Mouse (Mus musculus) myocyte (in vitro differentiated cells): ENCODE measurements around the gene Ttbk2.

Source experiments
- CEBPB ChIP-seq: IDR thresholded peaks from 2 replicates; pipeline ENCODE4 v1.6.1; 2011; ENCODE audit warnings: mild to moderate bottlenecking, moderate library complexity; ENCODE audit not compliant: poor library complexity, insufficient read depth, severe bottlenecking
- E2F4 ChIP-seq: IDR thresholded peaks from one replicate; pipeline ENCODE4 v1.6.1; 2011; ENCODE audit warnings: mild to moderate bottlenecking, control low read depth, moderate library complexity; ENCODE audit not compliant: insufficient read depth
- MAX ChIP-seq: IDR thresholded peaks from one replicate; pipeline ENCODE4 v1.6.1; 2011; ENCODE audit warnings: low read depth, mild to moderate bottlenecking, control low read depth
- MYOD1 ChIP-seq, 3 experiments: IDR thresholded peaks; one replicate each; pipeline ENCODE4 v1.6.1; 2011; ENCODE audit warnings: control low read depth in 2 of 3, low read depth in 2 of 3, mild to moderate bottlenecking in 2 of 3, moderate library complexity in 1 of 3; ENCODE audit not compliant: insufficient read length in 2 of 3, control insufficient read depth in 1 of 3
- MYOG ChIP-seq, 3 experiments: IDR thresholded peaks; one replicate each; pipeline ENCODE4 v1.6.1; 2011; ENCODE audit warnings: control low read depth in 2 of 3, low read depth in 2 of 3, mild to moderate bottlenecking in 2 of 3; ENCODE audit not compliant: insufficient read length in 2 of 3, control insufficient read depth in 1 of 3, insufficient read depth in 1 of 3
- POLR2A ChIP-seq: IDR thresholded peaks from one replicate; pipeline ENCODE4 v1.6.1; 2011; ENCODE audit warnings: low read depth, mild to moderate bottlenecking, control low read depth, moderate library complexity; ENCODE audit not compliant: insufficient read length
- SRF ChIP-seq: IDR thresholded peaks from one replicate; pipeline ENCODE4 v1.6.1; 2011; ENCODE audit warnings: low read depth; ENCODE audit not compliant: control insufficient read depth, insufficient read length
- TCF12 ChIP-seq: IDR thresholded peaks from one replicate; pipeline ENCODE4 v1.6.1; 2011; ENCODE audit warnings: mild to moderate bottlenecking, control low read depth; ENCODE audit not compliant: poor library complexity, insufficient read depth, severe bottlenecking
- TCF3 ChIP-seq: IDR thresholded peaks from one replicate; pipeline ENCODE4 v1.6.1; 2011; ENCODE audit warnings: low read depth, control low read depth; ENCODE audit not compliant: insufficient read length
- USF1 ChIP-seq: IDR thresholded peaks from one replicate; pipeline ENCODE4 v1.6.1; 2011; ENCODE audit warnings: low read depth, mild to moderate bottlenecking, control low read depth, moderate library complexity

DNA sequence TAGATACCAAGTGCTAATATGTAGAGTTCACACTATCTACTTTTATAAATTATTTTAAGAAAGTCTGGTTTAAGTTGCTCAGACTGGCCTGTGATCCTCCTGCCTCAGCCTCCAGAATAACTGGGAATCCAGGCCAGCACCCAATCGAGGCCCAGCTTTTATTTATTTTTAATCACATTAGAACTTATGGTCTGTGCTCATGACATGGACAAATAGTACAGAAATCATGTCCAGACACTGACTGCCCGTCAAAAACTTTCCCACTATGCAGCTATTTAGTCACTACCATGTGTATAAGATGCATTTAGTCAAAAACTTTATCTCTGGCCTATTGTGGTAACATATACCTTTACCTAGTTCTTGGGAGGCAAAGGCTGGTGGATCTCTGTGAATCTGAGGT is 128.5 kb downstream of the Ttbk2 start:
- no peak for TF ChIP-seq E2F4
- TF ChIP-seq USF1: no peak
- TF ChIP-seq POLR2A: no peak
- TF ChIP-seq TCF3: no peak
- TF ChIP-seq MYOG (IDR thresholded peaks at IDR 0.05; ENCODE audit: control insufficient read depth in 1 of 3, insufficient read depth in 1 of 3, insufficient read length in 2 of 3, low read depth in 2 of 3): no peak
- no peak for TF ChIP-seq MYOD1 (IDR thresholded peaks at IDR 0.05; ENCODE audit: control insufficient read depth in 1 of 3, insufficient read length in 2 of 3, low read depth in 2 of 3)
- TF ChIP-seq TCF12: no peak
- TF ChIP-seq MAX: no peak
- no peak for TF ChIP-seq CEBPB
- no peak for TF ChIP-seq SRF
